Mouse (Mus musculus) thymus, postnatal 36 days (tissue): Measurements from ENCODE around the gene 4933425L06Rik.

Source experiments
- DNase-seq, 2 experiments: peaks; one replicate each; pipeline ENCODE4 v3.0.0; 2022; ENCODE audit warnings: mixed read lengths in 2 of 2

Gene 4933425L06Rik

GRCm38 (mm10) chr13:105139881-105140280 is 58.0 kb downstream of the 4933425L06Rik start:
- DNase-seq: no peak

GRCm38 (mm10) chr13:105146827-105147226 is 64.9 kb downstream of the 4933425L06Rik start:
- DNase-seq: no peak

- DNase-seq: no peak
Observed at GRCm38 (mm10) chr13:105147795-105148418, 66.0 kb downstream of the 4933425L06Rik start.

DNA sequence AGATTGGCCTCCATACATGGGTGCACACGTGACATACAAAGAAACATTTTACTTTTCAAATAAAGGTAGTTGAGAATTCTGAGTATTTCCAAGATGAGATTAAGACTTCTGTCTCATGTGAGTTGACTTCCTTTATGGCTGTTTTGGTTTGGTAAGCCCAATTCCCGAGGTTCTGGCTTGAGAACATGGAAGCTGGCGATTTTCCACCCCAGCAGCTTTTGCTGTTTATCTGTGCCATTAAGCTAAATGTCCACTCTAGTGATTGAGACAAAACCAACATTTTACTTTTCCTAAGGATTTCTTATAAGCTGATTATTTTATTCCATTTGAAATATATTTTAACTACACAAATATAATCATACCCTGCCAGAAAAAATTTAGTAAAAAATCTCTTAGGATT is 68.1 kb downstream of the 4933425L06Rik start:
- no peak for DNase-seq

- peak; percentile 27 to 40 for DNase-seq
Observed at GRCm38 (mm10) chr13:105153955-105154354, 72.0 kb downstream of the 4933425L06Rik start.

DNA sequence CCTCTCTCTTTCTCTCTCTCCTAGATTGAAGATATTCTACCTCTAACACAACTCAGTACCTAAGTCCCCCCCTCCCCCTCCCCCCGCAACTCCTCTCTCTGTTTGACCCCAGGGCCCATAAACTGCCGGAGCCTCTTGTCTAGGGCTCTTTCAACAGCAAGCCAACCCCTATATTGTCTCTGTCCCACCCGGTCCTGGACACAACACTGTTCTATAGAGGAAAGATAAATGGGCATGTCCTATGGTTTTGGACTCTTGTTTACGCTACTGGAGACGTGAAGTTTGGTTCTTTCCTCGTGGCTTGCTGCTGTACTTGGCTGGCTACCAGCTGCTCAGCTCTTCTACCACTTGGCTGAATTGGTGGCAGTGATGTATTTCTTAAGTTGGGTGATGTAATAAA is 83.5 kb downstream of the 4933425L06Rik start:
- DNase-seq: no peak
